Mouse (Mus musculus): ENCODE data around the gene Serpinb5. TPM values are rescaled to one million over a fixed set of nuclear protein-coding genes. Genes with fewer than 3 reads are reported as not detected.
A peak's percentile ranks its signal among the peaks of the same experiment; 100 is the strongest.

Gene Serpinb5
- 27.1 and 41.3 TPM in 2 replicates for polyA plus RNA-seq (2015; fragmentation: Nextera tagmentation; extraction: Ambion mirVana)

- no peaks in the 10 kb centered on the region for H3K36me3 ChIP-seq
- H3K4me2 ChIP-seq: no peak within 1 kb of the TSS
- ATAC-seq (ENCODE audit: insufficient read depth, low FRiP score, low read depth): peak; percentile 63; the same call in 1 of the 2 replicates
- no peaks in the 10 kb centered on the region for H3K9me3 ChIP-seq
- H3K27ac ChIP-seq: peak within 1 kb of the TSS; percentile 49; the same call in 1 of the 2 replicates
- peak within 1 kb of the TSS; percentile 30 for H3K4me3 ChIP-seq (replicated peaks)
- no peaks in the 10 kb centered on the region for H3K4me1 ChIP-seq
- WGBS: 48% methylated on average over 8 of the region's 8 CpGs
- no peak within 1 kb of the TSS for H3K9ac ChIP-seq
- H3K27me3 ChIP-seq (replicated peaks): no peaks in the 10 kb centered on the region
These were observed at the start of gene Serpinb5 for GRCm38 (mm10) chr1:106860847-106861246. Gene Serpinb5 (plus strand): TSS chr1:106861173.

- no peaks in the 10 kb centered on the region for H3K9me3 ChIP-seq
- no peaks in the 10 kb centered on the region for H3K4me1 ChIP-seq
- no peak for ATAC-seq (ENCODE audit: insufficient read depth, low FRiP score, low read depth)
- H3K36me3 ChIP-seq: no peaks in the 10 kb centered on the region
- no peaks in the 10 kb centered on the region for H3K27me3 ChIP-seq (replicated peaks)
- H3K9ac ChIP-seq: no peak overlapping the region
- no peak overlapping the region for H3K4me2 ChIP-seq
- no peak overlapping the region for H3K27ac ChIP-seq
- WGBS: 63% methylated on average over 5 of the region's 5 CpGs
- no peak overlapping the region for H3K4me3 ChIP-seq (replicated peaks)
These were observed 46.1 kb upstream of the Serpinb5 start for GRCm38 (mm10) chr1:106814864-106815263.

GRCm38 (mm10) chr1:106815265-106815664, 45.7 kb upstream of the Serpinb5 start:
- 86% methylated on average over 6 of the region's 6 CpGs for WGBS

GRCm38 (mm10) chr1:106816766-106817165, 44.2 kb upstream of the Serpinb5 start:
- Histone ChIP-seq H3K9me3 (no peaks in the 10 kb centered on the region), H3K36me3 (no peaks in the 10 kb centered on the region), H3K4me2 (no peak overlapping the region), H3K9ac (no peak overlapping the region), H3K4me3 (replicated peaks) (no peak overlapping the region), H3K27ac (no peak overlapping the region), H3K4me1 (no peaks in the 10 kb centered on the region), H3K27me3 (replicated peaks) (no peaks in the 10 kb centered on the region)
- ATAC-seq (ENCODE audit: insufficient read depth, low FRiP score, low read depth): no peak
- WGBS: 80% methylated on average over 11 of the region's 11 CpGs

More at GRCm38 (mm10) chr1:106815265-106815664, 45.7 kb upstream of the Serpinb5 start:
- Histone ChIP-seq H3K4me3 (replicated peaks) (no peak overlapping the region), H3K27me3 (replicated peaks) (no peaks in the 10 kb centered on the region), H3K4me2 (no peak overlapping the region), H3K4me1 (no peaks in the 10 kb centered on the region), H3K27ac (no peak overlapping the region), H3K9me3 (no peaks in the 10 kb centered on the region), H3K36me3 (no peaks in the 10 kb centered on the region), H3K9ac (no peak overlapping the region)
- no peak for ATAC-seq (ENCODE audit: insufficient read depth, low FRiP score, low read depth)

- no peak for ATAC-seq (ENCODE audit: insufficient read depth, low FRiP score, low read depth)
- Histone ChIP-seq H3K4me1 (no peaks in the 10 kb centered on the region), H3K4me3 (replicated peaks) (no peak overlapping the region), H3K9me3 (no peaks in the 10 kb centered on the region), H3K27me3 (replicated peaks) (no peaks in the 10 kb centered on the region), H3K9ac (no peak overlapping the region), H3K36me3 (no peaks in the 10 kb centered on the region), H3K4me2 (no peak overlapping the region), H3K27ac (no peak overlapping the region)
- WGBS: 23% methylated on average over 4 of the region's 4 CpGs
These were observed 42.6 kb upstream of the Serpinb5 start for GRCm38 (mm10) chr1:106818323-106818722.

- H3K4me2 ChIP-seq: no peak overlapping the region
- H3K4me3 ChIP-seq (replicated peaks): no peak overlapping the region
- H3K9me3 ChIP-seq: no peaks in the 10 kb centered on the region
- no peaks in the 10 kb centered on the region for H3K36me3 ChIP-seq
- H3K27me3 ChIP-seq (replicated peaks): no peaks in the 10 kb centered on the region
- H3K27ac ChIP-seq: no peak overlapping the region
- no peak for ATAC-seq (ENCODE audit: insufficient read depth, low FRiP score, low read depth)
- 65% methylated on average over 3 of the region's 3 CpGs for WGBS
- H3K4me1 ChIP-seq: no peaks in the 10 kb centered on the region
- H3K9ac ChIP-seq: no peak overlapping the region
These were observed 38.7 kb upstream of the Serpinb5 start for GRCm38 (mm10) chr1:106822297-106822696.

GRCm38 (mm10) chr1:106828784-106829183, 32.2 kb upstream of the Serpinb5 start:
- Histone ChIP-seq H3K27ac (no peak overlapping the region), H3K9ac (no peak overlapping the region), H3K4me2 (no peak overlapping the region), H3K4me1 (no peaks in the 10 kb centered on the region), H3K4me3 (replicated peaks) (no peak overlapping the region), H3K27me3 (replicated peaks) (no peaks in the 10 kb centered on the region), H3K9me3 (no peaks in the 10 kb centered on the region), H3K36me3 (no peaks in the 10 kb centered on the region)
- WGBS: 69% methylated on average over 4 of the region's 4 CpGs
- no peak for ATAC-seq (ENCODE audit: insufficient read depth, low FRiP score, low read depth)

- WGBS: 85% methylated on average over 6 of the region's 6 CpGs
- no peaks in the 10 kb centered on the region for H3K9me3 ChIP-seq
- no peaks in the 10 kb centered on the region for H3K36me3 ChIP-seq
- no peak overlapping the region for H3K4me3 ChIP-seq (replicated peaks)
- H3K27ac ChIP-seq: no peak overlapping the region
- no peaks in the 10 kb centered on the region for H3K4me1 ChIP-seq
- H3K9ac ChIP-seq: no peak overlapping the region
- no peak overlapping the region for H3K4me2 ChIP-seq
- no peak for ATAC-seq (ENCODE audit: insufficient read depth, low FRiP score, low read depth)
- H3K27me3 ChIP-seq (replicated peaks): no peaks in the 10 kb centered on the region
These were observed 4.6 kb downstream of the Serpinb5 start for GRCm38 (mm10) chr1:106865543-106865942.

- no peaks in the 10 kb centered on the region for H3K4me1 ChIP-seq
- H3K36me3 ChIP-seq: no peaks in the 10 kb centered on the region
- no peaks in the 10 kb centered on the region for H3K9me3 ChIP-seq
- no peak overlapping the region for H3K27ac ChIP-seq
- ATAC-seq (ENCODE audit: insufficient read depth, low FRiP score, low read depth): no peak
- no peaks in the 10 kb centered on the region for H3K27me3 ChIP-seq (replicated peaks)
- H3K4me3 ChIP-seq (replicated peaks): no peak overlapping the region
- WGBS: 60% methylated on average over 5 of the region's 5 CpGs
- no peak overlapping the region for H3K4me2 ChIP-seq
- H3K9ac ChIP-seq: no peak overlapping the region
These were observed 5.1 kb downstream of the Serpinb5 start for GRCm38 (mm10) chr1:106866029-106866428.

GRCm38 (mm10) chr1:106866768-106867167, 5.8 kb downstream of the Serpinb5 start:
- 73% methylated on average over 6 of the region's 6 CpGs for WGBS
- Histone ChIP-seq H3K27ac (no peak overlapping the region), H3K4me3 (replicated peaks) (no peak overlapping the region), H3K36me3 (no peaks in the 10 kb centered on the region), H3K4me1 (no peaks in the 10 kb centered on the region), H3K4me2 (no peak overlapping the region), H3K27me3 (replicated peaks) (no peaks in the 10 kb centered on the region), H3K9me3 (no peaks in the 10 kb centered on the region), H3K9ac (no peak overlapping the region)
- ATAC-seq (ENCODE audit: insufficient read depth, low FRiP score, low read depth): no peak

- H3K27me3 ChIP-seq (replicated peaks): no peaks in the 10 kb centered on the region
These were observed 9.0 kb downstream of the Serpinb5 start for GRCm38 (mm10) chr1:106869986-106870385.

GRCm38 (mm10) chr1:106875193-106875886, 14.4 kb downstream of the Serpinb5 start:
- Histone ChIP-seq H3K4me2 (no peak overlapping the region), H3K4me3 (replicated peaks) (no peak overlapping the region), H3K9ac (no peak overlapping the region), H3K27ac (no peak overlapping the region), H3K36me3 (no peaks in the 10 kb centered on the region), H3K9me3 (no peaks in the 10 kb centered on the region), H3K27me3 (replicated peaks) (no peaks in the 10 kb centered on the region), H3K4me1 (no peaks in the 10 kb centered on the region)
- WGBS: 85% methylated on average over 5 of the region's 5 CpGs
- no peak for ATAC-seq (ENCODE audit: insufficient read depth, low FRiP score, low read depth)

More at GRCm38 (mm10) chr1:106869986-106870385, 9.0 kb downstream of the Serpinb5 start:
- H3K4me1 ChIP-seq: no peaks in the 10 kb centered on the region
- ATAC-seq (ENCODE audit: insufficient read depth, low FRiP score, low read depth): no peak
- H3K4me2 ChIP-seq: no peak overlapping the region
- no peak overlapping the region for H3K9ac ChIP-seq
- H3K36me3 ChIP-seq: no peaks in the 10 kb centered on the region
- H3K27ac ChIP-seq: no peak overlapping the region
- no peak overlapping the region for H3K4me3 ChIP-seq (replicated peaks)
- no peaks in the 10 kb centered on the region for H3K9me3 ChIP-seq

Data from stomach, embryonic 15.5 days (tissue).